Mouse (Mus musculus) heart, embryonic 11.5 days (tissue): Measurements from ENCODE around the gene Eloa. TPM values are rescaled to one million over a fixed set of nuclear protein-coding genes. Genes with fewer than 3 reads are reported as not detected.
A peak's percentile ranks its signal among the peaks of the same experiment; 100 is the strongest.
"Not testable (repeated sequence)": the region's sequence is repeated elsewhere in the genome, so short reads cannot be mapped to it uniquely, and the experiment has no call there.

Experiments
- ATAC-seq: fragments of 200-750 bp; cut with Nextera tagmentation; replicated peaks from 2 replicates; pipeline ENCODE4 v1.8.0; 2017; ENCODE audit warnings: moderate library complexity; ENCODE audit not compliant: insufficient number of reproducible peaks, low FRiP score, low TSS enrichment
- H3K27ac ChIP-seq: fragments of 300-500 bp; sonication (generic); 2 replicates; pipeline ENCODE4 v1.5.1; 2014; ENCODE audit warnings: mild to moderate bottlenecking, low read depth, low read length
- H3K27me3 ChIP-seq: fragments of 300-500 bp; sonication (generic); 2 replicates; pipeline ENCODE4 v1.6.1; 2014; ENCODE audit warnings: mild to moderate bottlenecking, low read length, mixed read lengths; ENCODE audit not compliant: control insufficient read depth, insufficient read depth
- H3K36me3 ChIP-seq: fragments of 300-500 bp; sonication (generic); 2 replicates; pipeline ENCODE4 v1.6.1; 2014; ENCODE audit warnings: mild to moderate bottlenecking, low read length, moderate library complexity, mixed read lengths; ENCODE audit not compliant: control insufficient read depth, insufficient read depth
- H3K4me1 ChIP-seq: fragments of 300-500 bp; sonication (generic); 2 replicates; pipeline ENCODE4 v1.6.1; 2014; ENCODE audit warnings: low read length; ENCODE audit not compliant: control insufficient read depth, insufficient read depth
- H3K4me2 ChIP-seq: fragments of 300-500 bp; sonication (generic); 2 replicates; pipeline ENCODE4 v1.6.1; 2014; ENCODE audit warnings: mild to moderate bottlenecking, moderate library complexity
- H3K4me3 ChIP-seq: fragments of 300-500 bp; sonication (generic); 2 replicates; pipeline ENCODE4 v1.5.1; 2014; ENCODE audit warnings: low read depth, low read length
- H3K9ac ChIP-seq: fragments of 300-500 bp; sonication (generic); 2 replicates; pipeline ENCODE4 v1.6.1; 2014; ENCODE audit warnings: mild to moderate bottlenecking, low read depth, low read length, moderate library complexity
- H3K9me3 ChIP-seq: fragments of 300-500 bp; sonication (generic); replicated peaks from 2 replicates; pipeline ENCODE4 v1.6.1; 2016; ENCODE audit warnings: low read length; ENCODE audit not compliant: control insufficient read depth
- WGBS: fragments of 180-500 bp; shearing (Covaris S2); extraction: QIAGEN DNeasy Blood & Tissue Kit; methylation state at CpG from one replicate; pipeline ENCODE4 v1.1.7; 2014; ENCODE audit not compliant: insufficient replicate concordance; 5-methylcytosine and 5-hydroxymethylcytosine counted together
- polyA plus RNA-seq: library from polyadenylated mRNA; unstranded; fragments of >200 nt; fragmentation: Nextera tagmentation; extraction: Ambion mirVana; gene quantifications from 2 replicates; pipeline ENCODE4 v1.2.1, GENCODE M21; 2014

Eloa gene
- polyA plus RNA-seq, 1 experiment from 2014 or later: 34.8 TPM

- peak overlapping the region; percentile 85; the same call in 1 of the 2 replicates for H3K4me3 ChIP-seq
- H3K9ac ChIP-seq: no peak overlapping the region
- ATAC-seq: peak; percentile 67; the same call in 1 of the 2 replicates
- no peak overlapping the region for H3K27ac ChIP-seq
- H3K4me2 ChIP-seq: peak overlapping the region; percentile 93
- no peaks in the 10 kb centered on the region for H3K27me3 ChIP-seq
- WGBS: 81% methylated on average over 5 of the region's 5 CpGs
- no peaks in the 10 kb centered on the region for H3K9me3 ChIP-seq
- peaks cover 6% of the 10 kb centered on the region for H3K36me3 ChIP-seq
- H3K4me1 ChIP-seq: peaks cover 12% of the 10 kb centered on the region
Observed at GRCm38 (mm10) chr4:135985193-135985592, 36.4 kb downstream of the Eloa start.

- peaks cover 6% of the 10 kb centered on the region for H3K36me3 ChIP-seq
- no peaks in the 10 kb centered on the region for H3K9me3 ChIP-seq
- no peak overlapping the region for H3K27ac ChIP-seq
- WGBS: 66% methylated on average over 5 of the region's 5 CpGs
- no peak overlapping the region for H3K4me2 ChIP-seq
- H3K4me1 ChIP-seq: peaks cover 12% of the 10 kb centered on the region
- no peak overlapping the region for H3K9ac ChIP-seq
- no peak overlapping the region for H3K4me3 ChIP-seq
- H3K27me3 ChIP-seq: no peaks in the 10 kb centered on the region
- ATAC-seq: no peak
Observed at GRCm38 (mm10) chr4:135984556-135984955, 37.0 kb downstream of the Eloa start.

GRCm38 (mm10) chr4:135981524-135982063 lies 40.0 kb downstream of the Eloa start:
- H3K36me3 ChIP-seq: peaks cover 14% of the 10 kb centered on the region
- no peak overlapping the region for H3K4me2 ChIP-seq
- WGBS: 82% methylated on average over 7 of the region's 7 CpGs
- ATAC-seq: no peak
- H3K4me3 ChIP-seq: no peak overlapping the region
- no peak overlapping the region for H3K27ac ChIP-seq
- peaks cover 10% of the 10 kb centered on the region for H3K4me1 ChIP-seq
- no peak overlapping the region for H3K9ac ChIP-seq
- no peaks in the 10 kb centered on the region for H3K9me3 ChIP-seq
- H3K27me3 ChIP-seq: no peaks in the 10 kb centered on the region

GRCm38 (mm10) chr4:135980223-135980622 lies 41.3 kb downstream of the Eloa start:
- WGBS: 93% methylated on average over 5 of the region's 5 CpGs
- not testable (repeated sequence) for H3K9ac ChIP-seq, H3K27ac ChIP-seq, H3K4me3 ChIP-seq, H3K27me3 ChIP-seq, ATAC-seq, H3K4me1 ChIP-seq, H3K4me2 ChIP-seq, H3K9me3 ChIP-seq
- peaks cover 19% of the 10 kb centered on the region for H3K36me3 ChIP-seq

GRCm38 (mm10) chr4:135976146-135976545 lies 45.4 kb downstream of the Eloa start:
- ATAC-seq: no peak
- Histone ChIP-seq H3K27ac (no peak overlapping the region), H3K9ac (no peak overlapping the region), H3K27me3 (no peaks in the 10 kb centered on the region), H3K4me1 (peaks cover 7% of the 10 kb centered on the region), H3K36me3 (peaks cover 13% of the 10 kb centered on the region; the same call in 1 of the 2 replicates), H3K4me3 (no peak overlapping the region), H3K9me3 (no peaks in the 10 kb centered on the region), H3K4me2 (no peak overlapping the region)
- 89% methylated on average over 12 of the region's 12 CpGs for WGBS

- peak overlapping the region; percentile 84 for H3K9ac ChIP-seq
- no peaks in the 10 kb centered on the region for H3K9me3 ChIP-seq
- 50% methylated on average over 13 of the region's 13 CpGs for WGBS
- H3K36me3 ChIP-seq: peaks cover 26% of the 10 kb centered on the region
- H3K4me2 ChIP-seq: peak overlapping the region; percentile 96
- no peak for ATAC-seq
- H3K27ac ChIP-seq: no peak overlapping the region; the same call in 1 of the 2 replicates
- peak overlapping the region; percentile 80 for H3K4me3 ChIP-seq
- H3K4me1 ChIP-seq: peaks cover 12% of the 10 kb centered on the region
- no peaks in the 10 kb centered on the region for H3K27me3 ChIP-seq
Observed at GRCm38 (mm10) chr4:135972911-135973811, 48.4 kb downstream of the Eloa start.

- H3K9ac ChIP-seq: peak within 1 kb of the TSS; percentile 84
- H3K27ac ChIP-seq: peak within 1 kb of the TSS; percentile 57; the same call in 1 of the 2 replicates
- H3K27me3 ChIP-seq: no peaks in the 10 kb centered on the region
- ATAC-seq: peak; percentile 69
- peak within 1 kb of the TSS; percentile 96 for H3K4me2 ChIP-seq
- H3K4me1 ChIP-seq: peaks cover 12% of the 10 kb centered on the region
- peaks cover 26% of the 10 kb centered on the region for H3K36me3 ChIP-seq
- peak within 1 kb of the TSS; percentile 80 for H3K4me3 ChIP-seq
- WGBS: 3% methylated on average over 19 of the region's 19 CpGs
- no peaks in the 10 kb centered on the region for H3K9me3 ChIP-seq
Observed at GRCm38 (mm10) chr4:135972556-135972906, 49.0 kb downstream of the Eloa start, which contains the start of gene Lypla2. Gene Lypla2 (minus strand): TSS chr4:135972626.

GRCm38 (mm10) chr4:135971805-135972555 lies 49.6 kb downstream of the Eloa start:
- ATAC-seq: peak; percentile 32; the same call in 1 of the 2 replicates
- Histone ChIP-seq H3K27ac (peak overlapping the region; percentile 57; the same call in 1 of the 2 replicates), H3K4me1 (peaks cover 12% of the 10 kb centered on the region), H3K4me2 (peak overlapping the region; percentile 96), H3K4me3 (peak overlapping the region; percentile 80), H3K27me3 (no peaks in the 10 kb centered on the region), H3K36me3 (peaks cover 29% of the 10 kb centered on the region), H3K9ac (peak overlapping the region; percentile 84), H3K9me3 (no peaks in the 10 kb centered on the region)
- 1% methylated on average over 35 of the region's 35 CpGs for WGBS
